Mouse (Mus musculus) stomach, embryonic 15.5 days (tissue): ENCODE results near the gene Txndc2. TPM values are rescaled to one million over a fixed set of nuclear protein-coding genes. Genes with fewer than 3 reads are reported as not detected.

Experiments used
- ATAC-seq: fragments of 200-750 bp; cut with Nextera tagmentation; 2 replicates; pipeline ENCODE4 v1.8.0; 2017; ENCODE audit warnings: low read depth, moderate number of reproducible peaks, moderate TSS enrichment; ENCODE audit not compliant: insufficient read depth, low FRiP score
- H3K27ac ChIP-seq: fragments of 300-500 bp; sonication (generic); 2 replicates; pipeline ENCODE4 v1.5.1; 2015; ENCODE audit warnings: mild to moderate bottlenecking, inconsistent platforms
- H3K27me3 ChIP-seq: fragments of 300-500 bp; sonication (generic); replicated peaks from 2 replicates; pipeline ENCODE4 v1.6.1; 2015; ENCODE audit warnings: inconsistent platforms
- H3K36me3 ChIP-seq: fragments of 300-500 bp; sonication (generic); 2 replicates; pipeline ENCODE4 v1.6.1; 2015; ENCODE audit warnings: inconsistent platforms
- H3K4me1 ChIP-seq: fragments of 300-500 bp; sonication (generic); 2 replicates; pipeline ENCODE4 v1.6.1; 2015; ENCODE audit warnings: inconsistent platforms
- H3K4me2 ChIP-seq: fragments of 300-500 bp; sonication (generic); 2 replicates; pipeline ENCODE4 v1.6.1; 2015; ENCODE audit warnings: mild to moderate bottlenecking, inconsistent platforms
- H3K4me3 ChIP-seq: fragments of 300-500 bp; sonication (generic); replicated peaks from 2 replicates; pipeline ENCODE4 v1.5.1; 2015; ENCODE audit warnings: inconsistent platforms
- H3K9ac ChIP-seq: fragments of 300-500 bp; sonication (generic); 2 replicates; pipeline ENCODE4 v1.6.1; 2015; ENCODE audit warnings: inconsistent platforms
- H3K9me3 ChIP-seq: fragments of 300-500 bp; sonication (generic); 2 replicates; pipeline ENCODE4 v1.6.1; 2016; ENCODE audit warnings: inconsistent platforms
- WGBS: fragments of 180-500 bp; shearing (Covaris S2); methylation state at CpG from one replicate; pipeline ENCODE4 v1.1.7; 2015; 5-methylcytosine and 5-hydroxymethylcytosine counted together
- polyA plus RNA-seq: library from polyadenylated mRNA; unstranded; fragments of >200 nt; fragmentation: Nextera tagmentation; extraction: Ambion mirVana; gene quantifications from 2 replicates; pipeline ENCODE4 v1.2.1, GENCODE M21; 2015

Txndc2 gene
- polyA plus RNA-seq, 1 experiment from 2014 or later: not detected

DNA sequence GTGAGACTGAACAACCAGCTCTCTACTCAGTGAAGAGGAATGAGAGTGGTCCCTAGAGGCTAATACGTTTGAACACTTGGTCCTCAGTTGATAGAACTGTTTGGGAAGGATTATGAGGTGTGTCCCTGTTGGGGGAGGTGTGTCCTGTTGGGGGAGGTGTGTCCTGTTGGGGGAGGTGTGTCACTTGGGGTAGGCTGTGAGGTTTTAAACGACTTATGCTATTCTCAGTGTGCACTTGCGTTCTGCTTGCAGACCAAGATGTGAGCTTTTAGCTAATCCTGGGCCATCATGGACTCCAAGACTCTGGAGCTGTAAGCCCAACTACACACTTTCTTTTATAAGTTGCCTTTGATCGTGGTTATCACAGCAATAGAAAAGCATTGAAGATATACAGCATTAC lies 27.1 kb upstream of the Txndc2 start:
- 0 out of 2 replicates have a peak, but pooled peaks cover 5% of the 10 kb centered on the region for H3K4me1 ChIP-seq
- H3K27ac ChIP-seq: no peak overlapping the region
- H3K36me3 ChIP-seq: no peaks in the 10 kb centered on the region
- ATAC-seq: no peak
- H3K4me3 ChIP-seq: no peak overlapping the region
- no peaks in the 10 kb centered on the region for H3K9me3 ChIP-seq
- H3K4me2 ChIP-seq: no peak overlapping the region
- no peaks in the 10 kb centered on the region for H3K27me3 ChIP-seq
- no peak overlapping the region for H3K9ac ChIP-seq
- WGBS: 85% methylated on average over 4 of the region's 4 CpGs

DNA sequence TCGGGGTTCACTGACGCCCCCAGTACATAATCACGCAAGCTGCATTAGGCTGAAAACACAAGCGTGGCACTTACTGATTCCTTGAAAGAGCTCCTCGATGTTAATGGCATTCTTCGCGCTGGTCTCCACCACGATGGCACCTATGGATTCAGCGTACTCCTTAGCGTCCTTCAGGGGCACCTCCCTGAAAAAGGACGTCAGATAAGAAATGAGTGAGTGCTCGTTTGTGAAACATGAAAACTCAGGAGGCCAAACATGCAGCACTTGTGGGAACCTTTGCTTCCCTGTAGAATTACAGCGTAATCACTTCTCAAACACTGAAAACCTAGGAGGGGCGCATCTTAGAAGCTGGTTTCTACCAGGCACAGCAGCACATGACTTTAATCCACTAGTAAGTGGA lies 25.8 kb upstream of the Txndc2 start:
- 77% methylated on average over 14 of the region's 14 CpGs for WGBS
- H3K27me3 ChIP-seq: no peaks in the 10 kb centered on the region
- H3K36me3 ChIP-seq: no peaks in the 10 kb centered on the region
- H3K27ac ChIP-seq: no peak overlapping the region
- H3K4me2 ChIP-seq: no peak overlapping the region
- H3K4me1 ChIP-seq: 0 out of 2 replicates have a peak, but pooled peaks cover 5% of the 10 kb centered on the region
- no peak overlapping the region for H3K9ac ChIP-seq
- no peak for ATAC-seq
- H3K9me3 ChIP-seq: no peaks in the 10 kb centered on the region
- no peak overlapping the region for H3K4me3 ChIP-seq

DNA sequence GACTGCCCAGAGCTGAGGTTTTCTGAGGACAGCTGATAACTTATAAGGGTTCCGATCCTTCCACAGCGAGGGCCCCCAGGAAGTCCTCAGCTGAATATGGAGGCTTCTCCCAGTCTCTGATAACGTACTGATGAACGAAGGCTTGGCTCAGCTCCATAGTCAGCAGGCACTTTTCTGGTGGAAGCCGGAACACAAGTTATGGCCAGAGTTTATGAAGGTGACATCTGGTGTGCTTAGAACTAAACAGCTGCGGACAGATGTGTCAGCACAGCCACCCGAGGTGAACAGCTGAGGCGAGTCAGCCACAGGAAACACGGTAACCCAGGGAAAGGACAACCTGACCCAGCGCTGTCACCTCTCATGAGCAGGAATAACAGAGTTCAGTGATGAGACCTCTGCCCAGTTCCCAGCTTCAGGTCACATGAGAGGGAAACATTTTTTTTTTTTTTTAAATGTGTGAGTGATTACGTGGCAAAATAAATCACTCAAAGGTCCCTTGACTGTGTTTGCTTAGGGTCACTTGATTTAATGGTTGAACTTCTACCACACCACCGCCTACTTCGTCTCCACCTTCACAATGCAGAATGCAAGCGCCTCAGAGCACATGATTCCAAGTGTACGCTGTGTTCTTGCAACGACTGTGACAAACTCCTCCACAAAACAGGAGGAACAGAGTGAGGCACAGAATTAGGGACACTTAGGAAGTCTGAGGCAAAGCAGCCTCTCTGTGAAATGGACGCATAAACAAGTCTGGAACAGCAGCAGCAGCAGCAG lies 24.6 kb upstream of the Txndc2 start:
- 0 out of 2 replicates have a peak overlapping the region, but pooled peaks have one; percentile 10 for H3K4me2 ChIP-seq
- H3K27ac ChIP-seq: no peak overlapping the region
- H3K9me3 ChIP-seq: no peaks in the 10 kb centered on the region
- no peak overlapping the region for H3K4me3 ChIP-seq
- ATAC-seq: peak; percentile 64; the same call in 1 of the 2 replicates
- H3K4me1 ChIP-seq: 0 out of 2 replicates have a peak, but pooled peaks cover 5% of the 10 kb centered on the region
- no peaks in the 10 kb centered on the region for H3K36me3 ChIP-seq
- no peak overlapping the region for H3K9ac ChIP-seq
- no peaks in the 10 kb centered on the region for H3K27me3 ChIP-seq
- WGBS: 54% methylated on average over 17 of the region's 17 CpGs

DNA sequence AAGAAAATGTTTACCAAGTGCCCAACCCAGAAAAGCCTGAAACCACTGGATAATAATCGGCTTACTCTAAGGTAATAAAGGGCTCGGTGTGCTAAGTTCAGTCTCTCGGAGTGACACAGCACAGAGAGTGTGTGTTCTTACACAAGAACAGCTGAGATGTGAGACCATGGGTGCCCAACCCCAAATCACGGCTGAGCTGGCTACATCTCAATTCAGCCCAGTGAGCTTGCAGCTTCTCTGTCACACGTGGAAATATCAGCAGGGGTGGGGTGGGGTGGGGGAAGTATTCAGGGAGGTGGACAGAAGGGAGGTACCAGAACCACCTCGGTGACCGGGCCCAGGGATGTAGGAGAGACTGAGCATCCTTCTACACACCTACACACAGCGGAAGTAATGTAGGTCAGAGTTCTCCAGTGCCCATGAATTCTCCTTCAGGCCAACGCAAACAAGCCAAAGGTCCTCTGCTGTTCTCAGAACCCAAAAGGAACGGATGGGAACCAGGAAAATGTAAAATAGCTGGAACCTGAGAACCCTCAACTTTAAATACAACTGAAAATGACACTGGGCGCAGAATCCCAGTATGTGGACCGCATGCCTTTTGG lies 23.9 kb upstream of the Txndc2 start:
- WGBS: 82% methylated on average over 12 of the region's 12 CpGs
- Histone ChIP-seq H3K4me3 (no peak overlapping the region), H3K27me3 (no peaks in the 10 kb centered on the region), H3K9me3 (no peaks in the 10 kb centered on the region), H3K27ac (no peak overlapping the region), H3K4me2 (no peak overlapping the region), H3K9ac (no peak overlapping the region), H3K4me1 (0 out of 2 replicates have a peak, but pooled peaks cover 5% of the 10 kb centered on the region), H3K36me3 (no peaks in the 10 kb centered on the region)
- ATAC-seq: no peak

DNA sequence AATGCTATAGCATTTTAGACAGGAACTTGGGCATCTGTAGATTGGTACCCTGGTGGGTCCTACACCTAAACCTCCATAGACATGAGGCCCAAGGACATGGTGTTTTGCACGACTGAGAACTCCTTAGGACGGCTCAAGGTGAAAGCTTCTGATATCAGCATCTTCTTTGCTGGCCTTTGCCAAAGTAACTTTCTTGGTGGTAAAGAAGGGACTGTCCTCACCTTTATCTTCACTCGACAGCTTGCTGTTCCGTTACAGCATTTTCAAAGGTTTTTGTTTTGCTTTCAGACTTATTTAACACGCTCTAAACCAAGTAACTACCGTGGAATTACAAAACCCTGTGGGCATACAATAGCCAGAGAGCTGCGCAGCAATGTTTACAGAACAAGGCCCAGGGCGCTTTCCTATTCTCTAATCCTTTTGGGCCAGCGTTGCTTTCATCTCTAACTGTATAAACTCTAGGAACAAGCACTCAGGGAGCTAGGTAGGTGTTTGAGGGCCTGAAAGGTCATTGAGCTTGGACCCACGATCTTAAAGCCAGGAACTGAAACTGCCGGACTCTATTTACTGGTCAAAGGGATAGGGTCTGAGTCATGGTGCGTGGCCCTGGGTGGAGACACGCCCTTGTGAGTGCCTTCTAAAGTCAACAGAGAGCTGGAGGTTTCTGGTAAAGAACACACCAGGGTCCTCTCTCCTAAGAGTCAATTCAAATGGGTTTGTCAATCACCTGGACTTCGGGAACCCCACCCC lies 21.5 kb upstream of the Txndc2 start:
- Histone ChIP-seq H3K4me1 (0 out of 2 replicates have a peak, but pooled peaks cover 5% of the 10 kb centered on the region), H3K9ac (no peak overlapping the region), H3K4me3 (no peak overlapping the region), H3K9me3 (no peaks in the 10 kb centered on the region), H3K36me3 (no peaks in the 10 kb centered on the region), H3K27me3 (no peaks in the 10 kb centered on the region), H3K4me2 (no peak overlapping the region), H3K27ac (no peak overlapping the region)
- 69% methylated on average over 14 of the region's 14 CpGs for WGBS
- ATAC-seq: peak; percentile 82

DNA sequence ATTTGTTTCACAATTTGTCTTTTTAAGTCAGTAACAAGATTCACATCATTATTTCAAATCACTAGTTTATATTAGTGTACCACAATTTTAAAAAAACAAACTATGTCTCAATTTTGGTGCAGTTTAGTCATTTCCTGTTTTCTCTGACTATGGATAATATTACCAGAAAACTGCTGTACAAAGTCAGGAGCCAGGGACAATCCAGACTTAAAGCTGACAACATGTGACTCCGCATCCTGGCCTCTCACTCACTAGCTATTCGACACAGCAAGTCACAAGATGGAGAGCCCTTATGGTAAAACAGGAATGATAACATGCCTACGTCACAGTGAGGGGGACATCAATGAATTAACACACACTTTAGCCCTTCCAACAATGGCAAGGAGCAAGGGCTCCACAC lies 20.7 kb upstream of the Txndc2 start:
- H3K9ac ChIP-seq: no peak overlapping the region
- H3K4me1 ChIP-seq: 0 out of 2 replicates have a peak, but pooled peaks cover 5% of the 10 kb centered on the region
- no peaks in the 10 kb centered on the region for H3K9me3 ChIP-seq
- no peak for ATAC-seq
- H3K36me3 ChIP-seq: no peaks in the 10 kb centered on the region
- no peak overlapping the region for H3K4me3 ChIP-seq
- 73% methylated on average over 3 of the region's 3 CpGs for WGBS
- no peak overlapping the region for H3K27ac ChIP-seq
- no peaks in the 10 kb centered on the region for H3K27me3 ChIP-seq
- H3K4me2 ChIP-seq: no peak overlapping the region

DNA sequence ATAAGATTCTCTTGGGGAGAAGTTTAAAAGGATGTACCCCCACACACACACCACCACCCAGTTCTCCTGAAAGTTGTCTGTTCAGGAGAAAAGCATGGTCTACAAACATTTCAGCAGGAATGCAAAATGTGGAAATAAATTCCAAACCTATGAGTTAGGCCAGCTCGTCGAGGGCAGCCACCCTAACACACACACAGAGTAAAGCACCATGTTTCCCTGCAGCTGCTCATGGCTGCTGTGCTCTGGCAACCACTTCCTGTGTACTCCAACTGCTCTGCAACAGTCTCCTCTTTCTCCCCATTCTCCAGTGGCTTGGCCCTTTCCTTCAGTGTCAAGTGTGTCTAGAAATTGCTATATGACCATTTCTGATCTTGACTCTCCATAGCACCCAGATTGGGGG lies 16.4 kb upstream of the Txndc2 start:
- Histone ChIP-seq H3K4me2 (no peak overlapping the region), H3K27me3 (no peaks in the 10 kb centered on the region), H3K4me1 (no peaks in the 10 kb centered on the region), H3K9ac (no peak overlapping the region), H3K4me3 (no peak overlapping the region), H3K36me3 (no peaks in the 10 kb centered on the region), H3K9me3 (no peaks in the 10 kb centered on the region), H3K27ac (no peak overlapping the region)
- 66% methylated on average over 2 of the region's 2 CpGs for WGBS
- ATAC-seq: no peak

DNA sequence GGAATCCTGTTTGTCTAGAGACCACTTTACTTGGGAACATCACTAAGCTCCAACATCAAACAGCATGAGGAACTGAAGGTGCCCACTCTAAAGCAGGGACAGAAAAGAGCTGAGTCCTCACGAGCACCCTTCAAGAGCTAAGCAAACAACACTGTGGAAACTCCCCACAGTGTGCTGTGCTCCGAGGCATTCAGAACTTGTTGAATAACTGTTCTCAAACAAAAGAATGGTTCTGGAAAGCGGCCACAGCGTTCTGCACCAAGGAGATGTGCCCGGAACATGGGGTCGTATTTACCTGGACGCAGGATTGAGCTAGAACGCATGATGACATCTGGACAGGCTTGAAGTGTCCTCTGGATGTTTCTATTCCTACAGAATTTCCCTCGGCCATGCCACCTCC lies 16.0 kb upstream of the Txndc2 start:
- H3K9me3 ChIP-seq: no peaks in the 10 kb centered on the region
- H3K4me2 ChIP-seq: no peak overlapping the region
- H3K9ac ChIP-seq: no peak overlapping the region
- H3K27me3 ChIP-seq: no peaks in the 10 kb centered on the region
- WGBS: 81% methylated on average over 9 of the region's 9 CpGs
- H3K4me3 ChIP-seq: no peak overlapping the region
- ATAC-seq: no peak
- H3K4me1 ChIP-seq: no peaks in the 10 kb centered on the region
- H3K36me3 ChIP-seq: no peaks in the 10 kb centered on the region
- no peak overlapping the region for H3K27ac ChIP-seq

DNA sequence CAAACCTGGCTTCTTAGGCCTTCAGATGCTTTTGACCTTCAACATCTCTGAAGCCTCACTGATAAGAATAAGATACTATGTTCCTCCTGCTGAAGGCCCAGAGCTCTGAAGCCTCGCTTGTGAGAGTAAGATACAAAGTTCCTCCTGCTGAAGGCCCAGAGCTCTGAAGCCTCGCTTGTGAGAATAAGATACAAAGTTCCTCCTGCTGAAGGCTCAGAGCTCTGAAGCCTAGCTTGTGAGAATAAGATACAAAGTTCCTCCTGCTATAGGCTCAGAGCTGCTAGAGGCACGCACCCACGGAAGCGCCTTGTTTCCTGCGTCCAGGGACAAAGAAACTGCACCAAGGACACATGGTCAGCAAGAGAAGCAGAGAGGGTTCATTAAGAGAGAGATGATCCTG lies 14.8 kb upstream of the Txndc2 start:
- Histone ChIP-seq H3K27me3 (no peaks in the 10 kb centered on the region), H3K4me2 (no peak overlapping the region), H3K9ac (no peak overlapping the region), H3K9me3 (no peaks in the 10 kb centered on the region), H3K4me1 (no peaks in the 10 kb centered on the region), H3K4me3 (no peak overlapping the region), H3K36me3 (no peaks in the 10 kb centered on the region), H3K27ac (no peak overlapping the region)
- WGBS: 90% methylated on average over 6 of the region's 6 CpGs
- no peak for ATAC-seq

DNA sequence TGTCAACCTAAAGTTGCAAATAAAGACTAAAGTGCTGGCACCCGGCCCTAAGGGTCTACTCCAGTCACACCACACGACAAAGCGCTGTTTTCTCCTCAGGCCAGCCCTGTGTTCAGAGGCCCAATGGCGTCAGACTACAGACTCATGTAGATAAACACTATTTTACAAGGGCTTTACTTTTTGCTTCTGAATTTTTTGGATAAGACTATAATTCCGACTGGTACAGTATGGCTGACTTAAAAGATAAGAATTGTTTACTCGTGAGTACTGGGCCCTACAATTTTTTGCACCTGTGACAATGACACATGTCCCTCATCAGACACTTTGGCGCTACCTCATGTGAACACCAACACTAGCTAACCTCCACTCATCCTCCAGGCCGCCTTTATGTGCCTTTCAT lies 14.1 kb upstream of the Txndc2 start:
- Histone ChIP-seq H3K9ac (no peak overlapping the region), H3K27me3 (no peaks in the 10 kb centered on the region), H3K9me3 (no peaks in the 10 kb centered on the region), H3K4me2 (no peak overlapping the region), H3K27ac (no peak overlapping the region), H3K4me1 (no peaks in the 10 kb centered on the region), H3K36me3 (no peaks in the 10 kb centered on the region), H3K4me3 (no peak overlapping the region)
- 82% methylated on average over 8 of the region's 8 CpGs for WGBS
- ATAC-seq: no peak

DNA sequence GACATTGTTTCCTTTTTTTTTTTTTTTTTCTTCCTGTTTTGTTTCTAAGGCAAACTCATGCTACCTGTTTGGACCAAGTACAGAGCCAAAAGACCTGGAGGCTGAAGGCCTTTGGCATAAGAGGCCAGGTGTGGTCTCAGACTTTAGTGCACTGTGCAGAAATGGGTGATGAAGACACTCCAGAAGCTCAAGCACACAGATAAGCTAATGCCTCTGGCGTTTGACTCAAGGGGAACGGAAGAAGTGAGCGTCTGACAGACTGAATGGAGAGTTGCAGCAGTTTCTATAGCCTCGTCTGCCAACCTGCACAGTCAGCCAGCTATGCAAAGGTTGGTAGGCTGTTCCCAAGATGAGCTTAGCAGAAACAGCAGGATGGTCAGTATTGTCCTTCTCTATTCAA lies 13.6 kb upstream of the Txndc2 start:
- no peaks in the 10 kb centered on the region for H3K9me3 ChIP-seq
- H3K36me3 ChIP-seq: no peaks in the 10 kb centered on the region
- ATAC-seq: no peak
- no peak overlapping the region for H3K4me3 ChIP-seq
- 75% methylated on average over 4 of the region's 4 CpGs for WGBS
- no peak overlapping the region for H3K9ac ChIP-seq
- no peaks in the 10 kb centered on the region for H3K27me3 ChIP-seq
- H3K4me1 ChIP-seq: no peaks in the 10 kb centered on the region
- H3K4me2 ChIP-seq: no peak overlapping the region
- H3K27ac ChIP-seq: no peak overlapping the region

DNA sequence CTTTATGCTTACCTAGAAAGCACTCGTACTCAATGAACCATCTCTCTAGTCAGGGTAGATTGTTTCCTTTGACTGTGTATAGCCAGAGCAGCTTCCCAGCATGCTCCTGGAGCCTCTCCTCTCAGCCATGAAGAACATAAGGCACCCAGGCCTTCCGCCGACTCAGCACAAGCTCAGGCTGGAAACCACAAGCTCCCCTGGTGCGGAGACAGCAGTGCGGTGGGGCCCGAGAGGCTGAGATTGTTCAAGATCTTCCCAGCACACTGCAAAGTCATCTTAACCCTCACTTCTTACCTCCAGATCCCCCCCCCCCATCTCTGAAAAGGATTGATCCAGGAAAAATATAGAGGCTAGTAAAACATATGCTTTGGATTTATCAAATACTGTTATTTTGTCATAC lies 8.6 kb upstream of the Txndc2 start:
- WGBS: 85% methylated on average over 6 of the region's 6 CpGs
- Histone ChIP-seq H3K4me2 (no peak overlapping the region), H3K4me1 (no peaks in the 10 kb centered on the region), H3K4me3 (no peak overlapping the region), H3K9me3 (no peaks in the 10 kb centered on the region), H3K36me3 (no peaks in the 10 kb centered on the region), H3K27ac (no peak overlapping the region), H3K9ac (no peak overlapping the region), H3K27me3 (no peaks in the 10 kb centered on the region)
- ATAC-seq: no peak
